Mouse (Mus musculus) adipose tissue, adult 10 weeks (tissue): ENCODE results near the gene Flg. TPM values are rescaled to one million over a fixed set of nuclear protein-coding genes. Genes with fewer than 3 reads are reported as not detected.

ENCODE experiments used
- polyA plus RNA-seq: library from polyadenylated mRNA; stranded (reverse); fragments of 350-450 nt; fragmentation: Illumina TruSeq; extraction: RNeasy Lipid Tissue Mini Kit (QIAGEN cat#74804); gene quantifications from one replicate; pipeline ENCODE4 v1.2.3, GENCODE M21; 2014; ENCODE audit warnings: low read depth, low replicate concordance

Gene Flg
- not detected for polyA plus RNA-seq

DNA sequence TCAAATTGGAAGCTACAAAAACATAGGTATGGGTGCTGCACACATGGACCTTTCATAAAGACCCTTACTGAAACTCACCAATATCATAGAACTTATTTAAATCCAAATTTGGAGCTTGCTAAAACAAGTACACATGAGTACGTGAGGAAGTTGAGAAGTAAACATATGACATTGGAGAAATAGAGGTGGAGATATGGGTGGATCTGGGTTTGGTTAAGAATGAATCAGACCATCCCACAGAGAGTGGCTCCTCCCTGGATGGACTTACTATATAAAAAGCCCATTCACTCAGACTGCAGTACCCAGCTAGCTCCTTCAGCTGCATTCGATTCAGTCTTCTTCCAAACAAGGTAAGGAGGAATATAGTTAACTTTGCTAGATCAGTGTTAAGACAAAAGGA is at the start of gene Flg:
Flg (plus strand) TSS at position 301 of the 400 bp plus-strand sequence.

DNA sequence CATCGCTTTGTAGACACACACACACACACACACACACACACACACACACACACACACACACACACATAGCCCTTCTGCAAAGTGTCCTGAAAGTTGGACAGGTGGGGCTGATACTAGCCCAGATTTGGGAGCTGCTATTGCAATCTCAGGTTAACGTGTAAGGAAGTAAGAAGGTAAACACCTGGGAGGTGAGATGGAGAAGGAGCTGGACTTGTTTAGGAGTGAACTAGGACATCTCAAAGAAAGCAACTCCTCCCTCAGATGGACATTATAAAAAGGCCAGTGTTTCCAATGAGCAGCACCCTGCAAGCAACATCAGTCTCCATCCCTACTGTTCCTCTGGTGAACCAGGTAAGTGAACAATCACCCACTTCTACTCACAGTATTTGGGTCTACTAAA is 46.1 kb downstream of the Flg start, which contains the start of gene Hrnr:
Hrnr (plus strand) TSS at position 301 of the 400 bp plus-strand sequence.

Other genes starting within 250 kb of the Flg start
- gene Gm4858, start 204.7 kb upstream of the Flg start, polyA plus RNA-seq: not detected
- gene Crnn, start 128.7 kb upstream of the Flg start, polyA plus RNA-seq: not detected
- gene Flg2, start 76.2 kb upstream of the Flg start, polyA plus RNA-seq: not detected
- not detected for gene Hrnr, start 46.2 kb downstream of the Flg start, polyA plus RNA-seq
- not detected for gene Rptn, start 120.2 kb downstream of the Flg start, polyA plus RNA-seq
- gene Tchh, start 168.8 kb downstream of the Flg start, polyA plus RNA-seq: 6.8 TPM
- 1.1 TPM for gene Tchhl1, start 195.2 kb downstream of the Flg start, polyA plus RNA-seq
- 1,402 TPM for gene S100a11, start 247.0 kb downstream of the Flg start, polyA plus RNA-seq